Mouse (Mus musculus): ENCODE results near the gene Frem1. TPM values are rescaled to one million over a fixed set of nuclear protein-coding genes. Genes with fewer than 3 reads are reported as not detected.

Gene Frem1
- polyA plus RNA-seq, 1 experiment from 2014 or later, result 4.8 TPM

DNA sequence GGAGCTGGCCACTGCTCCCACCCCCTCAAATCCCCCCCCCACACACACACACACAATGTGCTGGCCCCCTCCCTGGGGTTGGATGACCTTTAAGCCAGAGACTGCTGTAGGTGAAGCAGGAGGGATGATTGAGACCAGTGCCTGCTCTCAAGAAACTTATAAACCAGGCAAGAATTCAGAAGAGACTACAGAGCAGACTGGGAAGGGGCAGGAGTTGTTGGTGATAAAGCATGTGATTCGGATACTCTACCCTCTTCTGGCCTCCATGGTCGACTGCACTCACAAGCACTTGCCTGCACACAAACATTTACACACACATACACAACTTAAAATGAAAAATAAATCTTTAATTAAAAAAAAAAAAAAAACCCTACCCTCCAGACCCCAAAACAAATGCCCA is 6.0 kb upstream of the Frem1 start:
- DNase-seq (ENCODE audit: low spot score), result no peak
- H3K36me3 ChIP-seq (ENCODE audit: control insufficient read depth, insufficient read depth, low read length), result no peaks in the 10 kb centered on the region
- H3K4me3 ChIP-seq (ENCODE audit: low read depth, low read length), result no peak overlapping the region
- no peaks in the 10 kb centered on the region for H3K9me3 ChIP-seq (ENCODE audit: control insufficient read depth, low read length)
- ATAC-seq (replicated peaks; ENCODE audit: low FRiP score), result no peak
- no peak overlapping the region for H3K9ac ChIP-seq (ENCODE audit: low read depth, low read length)
- H3K27me3 ChIP-seq (replicated peaks; ENCODE audit: control insufficient read depth, insufficient read depth, low read length), result no peaks in the 10 kb centered on the region
- H3K27ac ChIP-seq (ENCODE audit: low read depth, low read length), result no peak overlapping the region
- WGBS, result 47% methylated on average over 2 of the region's 2 CpGs
- no peak overlapping the region for H3K4me2 ChIP-seq
- H3K4me1 ChIP-seq (replicated peaks; ENCODE audit: control insufficient read depth, insufficient read depth, low read length), result no peaks in the 10 kb centered on the region

- H3K9ac ChIP-seq (ENCODE audit: low read depth, low read length), result no peak overlapping the region
- H3K4me1 ChIP-seq (replicated peaks; ENCODE audit: control insufficient read depth, insufficient read depth, low read length), result no peaks in the 10 kb centered on the region
- no peak overlapping the region for H3K4me2 ChIP-seq
- no peak overlapping the region for H3K27ac ChIP-seq (ENCODE audit: low read depth, low read length)
- 88% methylated on average over 6 of the region's 6 CpGs for WGBS
- ATAC-seq (replicated peaks; ENCODE audit: low FRiP score) (no peak), DNase-seq (ENCODE audit: low spot score) (no peak)
- no peaks in the 10 kb centered on the region for H3K36me3 ChIP-seq (ENCODE audit: control insufficient read depth, insufficient read depth, low read length)
- H3K27me3 ChIP-seq (replicated peaks; ENCODE audit: control insufficient read depth, insufficient read depth, low read length), result peaks cover 3% of the 10 kb centered on the region
- H3K9me3 ChIP-seq (ENCODE audit: control insufficient read depth, low read length), result no peaks in the 10 kb centered on the region
- H3K4me3 ChIP-seq (ENCODE audit: low read depth, low read length), result no peak overlapping the region
These were observed 4.4 kb upstream of the Frem1 start for GRCm38 (mm10) chr4:83056496-83056895.

GRCm38 (mm10) chr4:83055444-83055843 is 3.3 kb upstream of the Frem1 start:
- Histone ChIP-seq H3K4me1 (replicated peaks; ENCODE audit: control insufficient read depth, insufficient read depth, low read length) (no peaks in the 10 kb centered on the region), H3K4me3 (ENCODE audit: low read depth, low read length) (no peak overlapping the region), H3K36me3 (ENCODE audit: control insufficient read depth, insufficient read depth, low read length) (no peaks in the 10 kb centered on the region), H3K9ac (ENCODE audit: low read depth, low read length) (no peak overlapping the region), H3K4me2 (no peak overlapping the region), H3K27me3 (replicated peaks; ENCODE audit: control insufficient read depth, insufficient read depth, low read length) (peaks cover 3% of the 10 kb centered on the region), H3K27ac (ENCODE audit: low read depth, low read length) (no peak overlapping the region), H3K9me3 (ENCODE audit: control insufficient read depth, low read length) (no peaks in the 10 kb centered on the region)
- ATAC-seq (replicated peaks; ENCODE audit: low FRiP score), result no peak
- 44% methylated on average over 2 of the region's 2 CpGs for WGBS
- no peak for DNase-seq (ENCODE audit: low spot score)

DNA sequence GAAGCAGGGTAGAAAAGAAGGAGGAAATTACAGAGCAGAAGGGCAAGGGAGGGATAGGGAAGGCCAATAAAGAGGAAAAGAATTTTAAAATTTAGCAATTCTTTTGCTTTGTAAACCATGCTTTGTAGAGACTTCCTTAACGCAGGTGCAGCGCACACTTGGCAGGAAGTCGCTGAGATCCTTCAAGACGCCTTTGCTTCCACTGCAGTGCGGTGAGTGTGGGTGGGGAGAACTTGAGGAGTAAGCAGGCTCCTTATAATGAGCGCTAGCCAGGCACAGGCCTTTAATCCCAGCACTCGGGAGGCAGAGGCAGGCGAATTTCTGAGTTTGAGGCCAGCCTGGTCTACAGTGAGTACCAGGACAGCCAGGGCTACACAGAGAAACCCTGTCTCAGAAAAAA is 1.1 kb upstream of the Frem1 start:
- WGBS, result 63% methylated on average over 8 of the region's 8 CpGs
- H3K27ac ChIP-seq (ENCODE audit: low read depth, low read length), result no peak overlapping the region
- H3K4me2 ChIP-seq, result no peak overlapping the region
- H3K36me3 ChIP-seq (ENCODE audit: control insufficient read depth, insufficient read depth, low read length), result no peaks in the 10 kb centered on the region
- H3K9me3 ChIP-seq (ENCODE audit: control insufficient read depth, low read length), result no peaks in the 10 kb centered on the region
- ATAC-seq (replicated peaks; ENCODE audit: low FRiP score), result no peak
- H3K9ac ChIP-seq (ENCODE audit: low read depth, low read length), result no peak overlapping the region
- no peak overlapping the region for H3K4me3 ChIP-seq (ENCODE audit: low read depth, low read length)
- peaks cover 3% of the 10 kb centered on the region for H3K27me3 ChIP-seq (replicated peaks; ENCODE audit: control insufficient read depth, insufficient read depth, low read length)
- no peak for DNase-seq (ENCODE audit: low spot score)
- no peaks in the 10 kb centered on the region for H3K4me1 ChIP-seq (replicated peaks; ENCODE audit: control insufficient read depth, insufficient read depth, low read length)

DNA sequence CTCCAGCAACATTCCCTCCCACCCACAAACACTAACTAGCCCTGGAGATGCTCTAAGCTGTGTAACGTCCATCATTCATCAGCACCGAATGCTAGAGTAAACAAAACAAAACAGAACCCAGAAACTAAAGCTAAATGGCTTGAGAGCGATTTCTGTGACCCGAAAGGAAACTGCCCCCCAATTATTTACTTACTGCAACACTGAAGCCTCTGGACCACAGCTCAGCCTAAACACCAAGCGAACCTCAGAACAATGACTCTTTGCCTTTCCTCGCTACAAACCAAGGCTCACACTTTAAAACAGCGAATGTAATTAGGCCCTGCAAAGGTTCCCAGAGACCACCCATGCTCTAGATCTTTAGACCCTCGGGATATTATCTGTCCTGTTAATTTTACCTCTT is 963 bp downstream of the Frem1 start:
- DNase-seq (ENCODE audit: low spot score) (no peak), ATAC-seq (replicated peaks; ENCODE audit: low FRiP score) (no peak)
- H3K27me3 ChIP-seq (replicated peaks; ENCODE audit: control insufficient read depth, insufficient read depth, low read length), result peaks cover 3% of the 10 kb centered on the region
- no peaks in the 10 kb centered on the region for H3K9me3 ChIP-seq (ENCODE audit: control insufficient read depth, low read length)
- H3K4me1 ChIP-seq (replicated peaks; ENCODE audit: control insufficient read depth, insufficient read depth, low read length), result no peaks in the 10 kb centered on the region
- no peak overlapping the region for H3K27ac ChIP-seq (ENCODE audit: low read depth, low read length)
- no peak overlapping the region for H3K9ac ChIP-seq (ENCODE audit: low read depth, low read length)
- WGBS, result 27% methylated on average over 8 of the region's 8 CpGs
- H3K36me3 ChIP-seq (ENCODE audit: control insufficient read depth, insufficient read depth, low read length), result no peaks in the 10 kb centered on the region
- peak overlapping the region; percentile 55 for H3K4me2 ChIP-seq
- H3K4me3 ChIP-seq (ENCODE audit: low read depth, low read length), result peak overlapping the region; percentile 39

DNA sequence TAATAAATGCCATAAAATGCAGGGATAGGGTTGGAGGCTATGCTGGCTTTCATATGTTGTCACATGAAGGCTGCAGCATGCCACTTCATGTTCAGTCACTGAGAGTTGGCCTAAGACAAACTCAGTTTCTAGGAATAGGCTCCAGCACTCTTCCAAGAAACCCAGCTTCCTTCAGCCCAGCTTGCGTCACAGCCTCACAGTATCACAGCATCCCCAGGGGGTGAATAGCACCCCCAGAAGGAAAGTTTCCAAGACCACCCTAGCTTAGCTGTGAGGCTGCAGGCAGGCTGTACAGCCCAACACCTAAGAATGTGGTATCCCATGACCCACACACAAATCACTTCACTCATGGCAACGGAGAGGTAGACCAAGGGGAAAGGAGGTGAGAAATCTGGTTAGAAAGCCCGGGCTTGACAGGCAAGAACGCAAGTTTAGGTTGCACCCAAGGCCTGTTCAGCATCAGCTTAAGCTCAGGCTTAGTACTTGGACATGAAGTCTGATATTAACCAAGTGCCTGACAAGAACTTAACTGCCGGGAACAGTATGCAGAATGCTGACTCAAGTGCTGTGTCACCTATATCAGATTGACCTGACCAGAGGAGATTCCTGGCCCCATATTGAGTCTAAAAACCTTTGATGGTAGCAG is 1.9 kb downstream of the Frem1 start:
- ATAC-seq (replicated peaks; ENCODE audit: low FRiP score) (no peak), DNase-seq (ENCODE audit: low spot score) (no peak)
- Histone ChIP-seq H3K4me1 (replicated peaks; ENCODE audit: control insufficient read depth, insufficient read depth, low read length) (no peaks in the 10 kb centered on the region), H3K4me2 (peak overlapping the region; percentile 55), H3K9me3 (ENCODE audit: control insufficient read depth, low read length) (no peaks in the 10 kb centered on the region), H3K36me3 (ENCODE audit: control insufficient read depth, insufficient read depth, low read length) (no peaks in the 10 kb centered on the region), H3K27me3 (replicated peaks; ENCODE audit: control insufficient read depth, insufficient read depth, low read length) (peaks cover 3% of the 10 kb centered on the region), H3K27ac (ENCODE audit: low read depth, low read length) (no peak overlapping the region), H3K4me3 (ENCODE audit: low read depth, low read length) (peak overlapping the region; percentile 39; the same call in 1 of the 2 replicates), H3K9ac (ENCODE audit: low read depth, low read length) (no peak overlapping the region)
- 59% methylated on average over 5 of the region's 5 CpGs for WGBS

GRCm38 (mm10) chr4:83049288-83049687 is 2.9 kb downstream of the Frem1 start:
- Histone ChIP-seq H3K4me3 (ENCODE audit: low read depth, low read length) (no peak overlapping the region), H3K4me2 (peak overlapping the region; percentile 37; the same call in 1 of the 2 replicates)

DNA sequence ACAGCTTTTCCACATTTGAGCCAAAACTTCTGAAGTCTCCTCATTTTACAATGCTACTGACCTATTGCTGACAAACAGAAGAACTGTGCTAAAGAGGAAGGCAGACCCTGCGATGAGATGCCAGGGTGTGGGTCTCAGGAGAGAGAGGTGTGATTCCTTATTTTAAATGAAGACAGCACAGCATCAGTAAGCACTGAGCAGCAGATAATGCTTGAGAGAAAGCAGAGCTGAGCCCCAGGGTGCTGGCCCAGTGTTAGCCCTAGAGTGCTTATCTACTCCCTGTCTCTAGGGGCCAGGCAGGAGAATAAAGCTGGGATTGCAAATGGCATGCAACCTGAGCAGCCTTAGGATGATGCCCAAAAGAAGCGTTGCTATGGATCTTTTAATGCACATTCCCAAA is 3.6 kb downstream of the Frem1 start:
- H3K36me3 ChIP-seq (ENCODE audit: control insufficient read depth, insufficient read depth, low read length), result no peaks in the 10 kb centered on the region
- 28% methylated on average over 2 of the region's 2 CpGs for WGBS
- no peak for ATAC-seq (replicated peaks; ENCODE audit: low FRiP score)
- H3K9me3 ChIP-seq (ENCODE audit: control insufficient read depth, low read length), result no peaks in the 10 kb centered on the region
- no peak overlapping the region for H3K4me3 ChIP-seq (ENCODE audit: low read depth, low read length)
- no peak overlapping the region for H3K9ac ChIP-seq (ENCODE audit: low read depth, low read length)
- H3K4me2 ChIP-seq, result no peak overlapping the region; the same call in 1 of the 2 replicates
- peaks cover 3% of the 10 kb centered on the region for H3K27me3 ChIP-seq (replicated peaks; ENCODE audit: control insufficient read depth, insufficient read depth, low read length)
- no peak for DNase-seq (ENCODE audit: low spot score)
- no peak overlapping the region for H3K27ac ChIP-seq (ENCODE audit: low read depth, low read length)
- H3K4me1 ChIP-seq (replicated peaks; ENCODE audit: control insufficient read depth, insufficient read depth, low read length), result no peaks in the 10 kb centered on the region

More at GRCm38 (mm10) chr4:83049288-83049687, 2.9 kb downstream of the Frem1 start:
- ATAC-seq (replicated peaks; ENCODE audit: low FRiP score), result no peak
- no peaks in the 10 kb centered on the region for H3K4me1 ChIP-seq (replicated peaks; ENCODE audit: control insufficient read depth, insufficient read depth, low read length)
- peaks cover 3% of the 10 kb centered on the region for H3K27me3 ChIP-seq (replicated peaks; ENCODE audit: control insufficient read depth, insufficient read depth, low read length)
- no peaks in the 10 kb centered on the region for H3K36me3 ChIP-seq (ENCODE audit: control insufficient read depth, insufficient read depth, low read length)
- 38% methylated on average over 3 of the region's 3 CpGs for WGBS
- no peak overlapping the region for H3K27ac ChIP-seq (ENCODE audit: low read depth, low read length)
- H3K9me3 ChIP-seq (ENCODE audit: control insufficient read depth, low read length), result no peaks in the 10 kb centered on the region
- H3K9ac ChIP-seq (ENCODE audit: low read depth, low read length), result no peak overlapping the region
- no peak for DNase-seq (ENCODE audit: low spot score)

GRCm38 (mm10) chr4:83046806-83047205 is 5.3 kb downstream of the Frem1 start:
- H3K27ac ChIP-seq (ENCODE audit: low read depth, low read length), result no peak overlapping the region
- no peaks in the 10 kb centered on the region for H3K4me1 ChIP-seq (replicated peaks; ENCODE audit: control insufficient read depth, insufficient read depth, low read length)
- H3K4me3 ChIP-seq (ENCODE audit: low read depth, low read length), result no peak overlapping the region
- H3K9ac ChIP-seq (ENCODE audit: low read depth, low read length), result no peak overlapping the region
- no peak for DNase-seq (ENCODE audit: low spot score)
- no peak for ATAC-seq (replicated peaks; ENCODE audit: low FRiP score)
- no peak overlapping the region for H3K4me2 ChIP-seq
- no peaks in the 10 kb centered on the region for H3K9me3 ChIP-seq (ENCODE audit: control insufficient read depth, low read length)
- 33% methylated on average over 2 of the region's 2 CpGs for WGBS
- peaks cover under 1% of the 10 kb centered on the region; the same call in 1 of the 2 replicates for H3K27me3 ChIP-seq (replicated peaks; ENCODE audit: control insufficient read depth, insufficient read depth, low read length)
- H3K36me3 ChIP-seq (ENCODE audit: control insufficient read depth, insufficient read depth, low read length), result no peaks in the 10 kb centered on the region

All from liver, embryonic 11.5 days (tissue).